Comparison of ENCODE assay signal across 37 mouse cellular contexts in genomic region chr1:182753694-182754093, GRCm38 (mm10). TPM values are rescaled to one million over a fixed set of nuclear protein-coding genes. Genes with fewer than 3 reads are reported as not detected.
A peak's percentile ranks its signal among the peaks of the same experiment; 100 is the strongest.
DNase-seq lines count a peak whose midpoint lies in the region; ATAC-seq and TF ChIP-seq lines count a peak whose summit lies in the region.
"Had no signal": no experiment of that assay in that cellular context is flagged by ENCODE, and none has a peak within 500 bp of the region (broad histone marks: within the 10 kb centered on the region; RNA-seq: fewer than 3 reads in every experiment).

No protein-coding gene starts in this region.

- TF ChIP-seq POLR2A in liver, adult 2 months (IDR thresholded peaks at IDR 0.05; ENCODE audit: extremely low read depth, insufficient read depth, low read length): no peak

- no peak overlapping the region for H3K27ac ChIP-seq in forebrain, postnatal 0 days (ENCODE audit: low read depth, low read length)
- H3K27ac ChIP-seq in forebrain, embryonic 10.5 days: no peak overlapping the region
- no peak overlapping the region for H3K27ac ChIP-seq in liver, adult 2 months (replicated peaks; ENCODE audit: insufficient read depth, low read depth, low read length)
- no peak overlapping the region for H3K27ac ChIP-seq in liver, embryonic 12.5 days
- peak overlapping the region; percentile 46 for H3K27ac ChIP-seq in midbrain, embryonic 16.5 days (ENCODE audit: low read length)
- no peak overlapping the region for H3K27ac ChIP-seq in midbrain, embryonic 15.5 days
- H3K27ac ChIP-seq: embryonic facial prominence, embryonic 13.5 days; hindbrain, embryonic 13.5 days; left cerebral cortex, adult 2 months; limb, embryonic 13.5 days; liver, embryonic 13.5 days; macrophage; stomach, embryonic 15.5 days had no signal

- WGBS in forebrain, postnatal 0 days: 61% methylated on average over 8 of the region's 8 CpGs
- WGBS in forebrain, embryonic 10.5 days: 84% methylated on average over 8 of the region's 8 CpGs
- 81% methylated on average over 8 of the region's 8 CpGs for WGBS in liver, adult 2 months
- 63% methylated on average over 8 of the region's 8 CpGs for WGBS in liver, embryonic 12.5 days (ENCODE audit: insufficient replicate concordance)
- WGBS in midbrain, embryonic 16.5 days: 62% methylated on average over 8 of the region's 8 CpGs
- WGBS in midbrain, embryonic 15.5 days: 72% methylated on average over 8 of the region's 8 CpGs

- no peaks in the 10 kb centered on the region for H3K36me3 ChIP-seq in forebrain, postnatal 0 days (ENCODE audit: insufficient read depth)
- H3K36me3 ChIP-seq in forebrain, embryonic 10.5 days (replicated peaks): no peaks in the 10 kb centered on the region
- H3K36me3 ChIP-seq in liver, adult 2 months (ENCODE audit: control insufficient read depth, insufficient read depth, low read length): no peaks in the 10 kb centered on the region
- H3K36me3 ChIP-seq in liver, embryonic 12.5 days: no peaks in the 10 kb centered on the region
- no peaks in the 10 kb centered on the region for H3K36me3 ChIP-seq in midbrain, embryonic 16.5 days (ENCODE audit: control insufficient read depth, insufficient read depth, low read length)
- H3K36me3 ChIP-seq in midbrain, embryonic 15.5 days (replicated peaks): no peaks in the 10 kb centered on the region
- H3K36me3 ChIP-seq: embryonic facial prominence, embryonic 13.5 days; hindbrain, embryonic 13.5 days; limb, embryonic 13.5 days; liver, embryonic 13.5 days; stomach, embryonic 15.5 days had no signal

- H3K79me2 ChIP-seq in liver, adult 2 months (ENCODE audit: control insufficient read depth, insufficient read depth, low read length): no peaks in the 10 kb centered on the region

- H3K27me3 ChIP-seq in forebrain, postnatal 0 days (ENCODE audit: insufficient read depth, low read length): no peaks in the 10 kb centered on the region
- no peaks in the 10 kb centered on the region; the same call in 1 of the 2 replicates for H3K27me3 ChIP-seq in forebrain, embryonic 10.5 days (ENCODE audit: poor library complexity, severe bottlenecking)
- H3K27me3 ChIP-seq in liver, adult 2 months (ENCODE audit: control insufficient read depth, insufficient read depth, low read length): no peaks in the 10 kb centered on the region
- no peaks in the 10 kb centered on the region for H3K27me3 ChIP-seq in liver, embryonic 12.5 days (replicated peaks)
- no peaks in the 10 kb centered on the region for H3K27me3 ChIP-seq in midbrain, embryonic 16.5 days (ENCODE audit: control insufficient read depth, insufficient read depth, low read depth, low read length)
- no peaks in the 10 kb centered on the region for H3K27me3 ChIP-seq in midbrain, embryonic 15.5 days (replicated peaks)
- H3K27me3 ChIP-seq: embryonic facial prominence, embryonic 13.5 days; hindbrain, embryonic 13.5 days; limb, embryonic 13.5 days; liver, embryonic 13.5 days; stomach, embryonic 15.5 days had no signal

- H3K4me3 ChIP-seq in forebrain, postnatal 0 days (ENCODE audit: low read depth, low read length): no peak overlapping the region
- no peak overlapping the region for H3K4me3 ChIP-seq in forebrain, embryonic 10.5 days
- H3K4me3 ChIP-seq in liver, adult 2 months (ENCODE audit: insufficient read depth, low read depth, low read length): no peak overlapping the region
- no peak overlapping the region for H3K4me3 ChIP-seq in liver, embryonic 12.5 days
- no peak overlapping the region for H3K4me3 ChIP-seq in midbrain, embryonic 16.5 days (ENCODE audit: low read depth, low read length)
- H3K4me3 ChIP-seq in midbrain, embryonic 15.5 days: no peak overlapping the region
- H3K4me3 ChIP-seq: embryonic facial prominence, embryonic 13.5 days; hindbrain, embryonic 13.5 days; left cerebral cortex, adult 2 months; limb, embryonic 13.5 days; liver, embryonic 13.5 days; stomach, embryonic 15.5 days had no signal

- no peak overlapping the region for H3K4me2 ChIP-seq in forebrain, postnatal 0 days (ENCODE audit: low read depth)
- no peak overlapping the region for H3K4me2 ChIP-seq in liver, embryonic 12.5 days
- H3K4me2 ChIP-seq in midbrain, embryonic 16.5 days (ENCODE audit: low read length): no peak overlapping the region
- H3K4me2 ChIP-seq in midbrain, embryonic 15.5 days: no peak overlapping the region
- H3K4me2 ChIP-seq: embryonic facial prominence, embryonic 13.5 days; heart, embryonic 11.5 days; hindbrain, embryonic 13.5 days; limb, embryonic 13.5 days; liver, embryonic 13.5 days; stomach, embryonic 15.5 days had no signal

- TF ChIP-seq CTCF in forebrain, postnatal 0 days (IDR thresholded peaks at IDR 0.05; ENCODE audit: low read depth): no peak
- no peak for TF ChIP-seq CTCF in liver, adult 2 months (IDR thresholded peaks at IDR 0.05; ENCODE audit: low read depth, low read length)

- ATAC-seq in forebrain, postnatal 0 days: peak; percentile 81
- ATAC-seq in liver, embryonic 12.5 days: no peak
- no peak for ATAC-seq in midbrain, embryonic 16.5 days
- no peak for ATAC-seq in midbrain, embryonic 15.5 days (replicated peaks)
- ATAC-seq: CD4-positive, CD25-positive, alpha-beta regulatory T cell, adult 4 months; inflammation-experienced regulatory T-cells, adult 6 months had no signal

- H3K9ac ChIP-seq in forebrain, postnatal 0 days: no peak overlapping the region
- H3K9ac ChIP-seq in liver, adult 2 months (ENCODE audit: low read depth, low read length): no peak overlapping the region
- no peak overlapping the region for H3K9ac ChIP-seq in liver, embryonic 12.5 days
- no peak overlapping the region for H3K9ac ChIP-seq in midbrain, embryonic 16.5 days (ENCODE audit: low read depth, low read length)
- no peak overlapping the region for H3K9ac ChIP-seq in midbrain, embryonic 15.5 days
- H3K9ac ChIP-seq: embryonic facial prominence, embryonic 13.5 days; hindbrain, embryonic 13.5 days; limb, embryonic 13.5 days; liver, embryonic 13.5 days; stomach, embryonic 15.5 days had no signal

- H3K4me1 ChIP-seq in forebrain, postnatal 0 days (ENCODE audit: insufficient read depth): no peaks in the 10 kb centered on the region
- no peaks in the 10 kb centered on the region for H3K4me1 ChIP-seq in forebrain, embryonic 10.5 days
- H3K4me1 ChIP-seq in liver, adult 2 months (ENCODE audit: control insufficient read depth, insufficient read depth, low read length): peaks cover 1% of the 10 kb centered on the region; the same call in 1 of the 2 replicates
- H3K4me1 ChIP-seq in liver, embryonic 12.5 days: no peaks in the 10 kb centered on the region
- H3K4me1 ChIP-seq in midbrain, embryonic 16.5 days (ENCODE audit: control insufficient read depth, insufficient read depth, low read length): peaks cover 3% of the 10 kb centered on the region; the same call in 1 of the 2 replicates
- H3K4me1 ChIP-seq in midbrain, embryonic 15.5 days: 0 out of 2 replicates have a peak, but pooled peaks cover 4% of the 10 kb centered on the region
- H3K4me1 ChIP-seq: embryonic facial prominence, embryonic 13.5 days; hindbrain, embryonic 13.5 days; liver, embryonic 13.5 days; stomach, embryonic 15.5 days had no signal

- peak; percentile 46 for DNase-seq in forebrain, postnatal 0 days
- no peak for DNase-seq in forebrain, embryonic 10.5 days (ENCODE audit: extremely low spot score, low spot score)
- peak; percentile 43 for DNase-seq in liver, adult 2 months (ENCODE audit: extremely low read depth, low read depth, low spot score)
- DNase-seq in right cerebral cortex, postnatal 25 days: no peak
- DNase-seq: adrenal gland, postnatal 14 days; cerebellum, adult 18-20 months; cerebellum, postnatal 10 days; gastrocnemius, postnatal 25 days; heart, adult 18-20 months; heart, postnatal 4 days; kidney, adult 11 months; kidney, postnatal 14 days; liver, embryonic 13.5 days; lung, adult 2 months; retina, postnatal 1 day; right cerebral cortex, postnatal 14 days had no signal

- H3K9me3 ChIP-seq in forebrain, postnatal 0 days (ENCODE audit: low read length): no peaks in the 10 kb centered on the region
- H3K9me3 ChIP-seq in forebrain, embryonic 10.5 days: no peaks in the 10 kb centered on the region
- H3K9me3 ChIP-seq in liver, embryonic 12.5 days (replicated peaks): no peaks in the 10 kb centered on the region
- no peaks in the 10 kb centered on the region for H3K9me3 ChIP-seq in midbrain, embryonic 16.5 days (replicated peaks; ENCODE audit: control insufficient read depth, low read length, poor library complexity, severe bottlenecking)
- no peaks in the 10 kb centered on the region for H3K9me3 ChIP-seq in midbrain, embryonic 15.5 days
- H3K9me3 ChIP-seq: embryonic facial prominence, embryonic 13.5 days; hindbrain, embryonic 13.5 days; limb, embryonic 13.5 days; liver, embryonic 13.5 days; stomach, embryonic 15.5 days had no signal

RNA-seq across cellular contexts. Expression of gene Ccdc185, which starts 4.7 kb away (rescaled TPM):
- not detected in 2 replicates for total RNA-seq in forebrain, postnatal 0 days (2014; rRNA removed)
- polyA plus RNA-seq in forebrain, postnatal 0 days (2015; fragmentation: Nextera tagmentation; extraction: Ambion mirVana): not detected in 2 replicates
- polyA plus RNA-seq in forebrain, embryonic 10.5 days (2016; fragmentation: Nextera tagmentation; extraction: Ambion mirVana): not detected in 2 replicates
- not detected in 2 replicates for total RNA-seq in liver, adult 2 months (2014; rRNA removed)
- not detected in 2 replicates for polyA plus RNA-seq in liver, adult 2 months (2012; rRNA removed)
- not detected in 2 replicates for polyA plus RNA-seq in liver, embryonic 12.5 days (2016; fragmentation: Nextera tagmentation; extraction: Ambion mirVana)
- not detected in 2 replicates for polyA plus RNA-seq in midbrain, embryonic 16.5 days (2015; fragmentation: Nextera tagmentation; extraction: Ambion mirVana)
- polyA plus RNA-seq in midbrain, embryonic 15.5 days (2015; fragmentation: Nextera tagmentation; extraction: Ambion mirVana): not detected in 2 replicates
- total RNA-seq: adrenal gland, postnatal 14 days; common myeloid progenitor, adult 5-6 weeks; gastrocnemius, adult 18-20 months; gastrocnemius, postnatal 25 days; heart, adult 18-20 months; heart, postnatal 4 days; left cerebral cortex, postnatal 25 days; megakaryocyte-erythroid progenitor cell, adult 5-6 weeks had no signal
- polyA plus RNA-seq: CD4-positive, CD25-positive, alpha-beta regulatory T cell, adult 4 months; embryonic facial prominence, embryonic 13.5 days; heart, embryonic 11.5 days; heart, embryonic 16.5 days; hindbrain, embryonic 13.5 days; inflammation-experienced regulatory T-cells, adult 6 months; kidney, embryonic 14.5 days; limb, embryonic 13.5 days; liver, embryonic 13.5 days; lung, adult 2 months; macrophage; neural tube, embryonic 14.5 days; stomach, embryonic 15.5 days; urinary bladder, adult 2 months had no signal

RNA-seq across cellular contexts. Expression of gene Susd4, which starts 10.0 kb away (rescaled TPM):
- total RNA-seq in forebrain, postnatal 0 days (2014; rRNA removed): 33.7 and 55.4 TPM in 2 replicates
- 45.1 and 65.4 TPM in 2 replicates for polyA plus RNA-seq in forebrain, postnatal 0 days (2015; fragmentation: Nextera tagmentation; extraction: Ambion mirVana)
- 10.5 and 13.9 TPM in 2 replicates for polyA plus RNA-seq in forebrain, embryonic 10.5 days (2016; fragmentation: Nextera tagmentation; extraction: Ambion mirVana)
- total RNA-seq in liver, adult 2 months (2014; rRNA removed): 1.3 TPM in 2 replicates
- polyA plus RNA-seq in liver, adult 2 months (2012; rRNA removed): 1.8 and 8.3 TPM in 2 replicates
- 3.1 and 3.5 TPM in 2 replicates for polyA plus RNA-seq in liver, embryonic 12.5 days (2016; fragmentation: Nextera tagmentation; extraction: Ambion mirVana)
- polyA plus RNA-seq in midbrain, embryonic 16.5 days (2015; fragmentation: Nextera tagmentation; extraction: Ambion mirVana): 86.7 and 89.4 TPM in 2 replicates
- 77.3 and 81.8 TPM in 2 replicates for polyA plus RNA-seq in midbrain, embryonic 15.5 days (2015; fragmentation: Nextera tagmentation; extraction: Ambion mirVana)
- total RNA-seq: common myeloid progenitor, adult 5-6 weeks; monocyte, adult 5-6 weeks had no signal
- polyA plus RNA-seq: macrophage had no signal

Comparison
In these comparisons a context has a peak if more than half of its experiments do, and no peak if none do; other contexts are left out.
1. DNase-seq: peak in forebrain, postnatal 0 days (single experiment) and liver, adult 2 months (single experiment); none in forebrain, embryonic 10.5 days (single experiment) and right cerebral cortex, postnatal 25 days (single experiment).